Mouse (Mus musculus) gastrocnemius, adult 8-10 months (tissue): ENCODE results near the gene Tacc2. TPM values are rescaled to one million over a fixed set of nuclear protein-coding genes. Genes with fewer than 3 reads are reported as not detected.
A peak's percentile ranks its signal among the peaks of the same experiment; 100 is the strongest.
"Not testable (repeated sequence)": the region's sequence is repeated elsewhere in the genome, so short reads cannot be mapped to it uniquely, and the experiment has no call there.

Source experiments
- DNase-seq, 2 experiments: peaks; one replicate each; pipeline ENCODE4 v3.0.0; 2022; ENCODE audit warnings: low spot score in 2 of 2
- total RNA-seq, 4 experiments: library from RNA; stranded (reverse); gene quantifications; 2 replicates each; pipeline ENCODE4 v1.2.4; 2022

The Tacc2 gene
- total RNA-seq, 4 experiments from 2014 or later: 458 to 672 (median 534) TPM

DNA sequence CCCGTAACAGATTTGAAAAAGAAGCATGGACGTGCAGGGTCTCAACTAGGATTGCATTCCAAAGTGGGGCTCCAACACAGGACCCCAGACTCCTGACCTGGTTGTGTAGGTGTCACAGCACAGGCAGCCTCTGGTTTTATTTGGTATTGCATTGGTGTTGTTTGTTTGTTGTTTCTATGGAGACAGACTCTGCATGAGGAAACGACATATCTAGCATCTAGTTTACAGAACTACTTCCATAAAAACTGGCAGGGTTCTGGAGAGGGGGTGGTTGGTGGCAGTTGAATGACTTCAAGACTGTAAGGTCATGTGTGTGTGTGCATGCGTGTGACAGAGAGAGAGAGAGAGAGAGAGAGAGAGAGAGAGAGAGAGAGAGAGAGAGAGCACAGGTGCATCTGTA, 70.8 kb downstream of the Tacc2 start:
- DNase-seq: no peak

DNA sequence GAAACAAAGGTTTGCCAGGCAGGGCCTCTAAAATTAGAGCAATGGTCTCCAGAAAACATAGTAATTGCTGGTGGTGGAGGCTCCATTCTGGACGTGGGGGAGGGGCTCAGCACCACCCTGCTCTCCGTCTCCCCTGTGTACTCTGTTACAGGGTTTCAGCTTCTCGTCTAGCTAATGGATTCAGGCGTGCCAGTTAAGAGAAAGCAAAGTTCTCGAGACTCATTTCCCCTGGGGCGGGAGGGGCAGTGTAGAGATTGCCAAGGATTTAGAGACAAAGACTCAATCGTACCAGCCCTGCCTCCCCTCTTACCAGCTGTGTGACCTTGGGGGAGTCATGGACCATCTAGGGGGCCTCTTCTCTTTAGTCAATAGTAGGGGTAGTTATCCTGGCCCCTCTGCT, 72.0 kb downstream of the Tacc2 start:
- peak in 1 of 2 experiments; percentile 52 for DNase-seq

DNA sequence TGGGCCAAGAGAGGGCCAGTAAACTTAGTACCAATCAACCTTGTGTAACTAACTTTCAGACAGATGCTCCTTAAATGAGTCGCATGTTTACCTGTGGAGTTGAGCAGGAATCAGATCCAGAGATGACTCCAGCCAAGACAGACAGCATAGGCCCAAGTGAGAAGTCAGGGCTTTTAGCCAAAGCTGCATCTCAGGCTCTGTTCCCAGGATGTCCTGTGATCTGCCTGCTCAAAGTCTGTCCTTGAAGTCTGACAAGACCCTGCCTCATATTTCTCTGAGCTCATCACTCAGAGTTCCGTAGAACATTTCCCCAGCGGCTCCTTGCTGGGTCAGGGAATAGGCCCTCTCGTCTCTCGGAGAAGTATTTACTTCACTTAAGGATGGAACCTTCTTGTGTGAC, 73.4 kb downstream of the Tacc2 start:
- no peak for DNase-seq

DNA sequence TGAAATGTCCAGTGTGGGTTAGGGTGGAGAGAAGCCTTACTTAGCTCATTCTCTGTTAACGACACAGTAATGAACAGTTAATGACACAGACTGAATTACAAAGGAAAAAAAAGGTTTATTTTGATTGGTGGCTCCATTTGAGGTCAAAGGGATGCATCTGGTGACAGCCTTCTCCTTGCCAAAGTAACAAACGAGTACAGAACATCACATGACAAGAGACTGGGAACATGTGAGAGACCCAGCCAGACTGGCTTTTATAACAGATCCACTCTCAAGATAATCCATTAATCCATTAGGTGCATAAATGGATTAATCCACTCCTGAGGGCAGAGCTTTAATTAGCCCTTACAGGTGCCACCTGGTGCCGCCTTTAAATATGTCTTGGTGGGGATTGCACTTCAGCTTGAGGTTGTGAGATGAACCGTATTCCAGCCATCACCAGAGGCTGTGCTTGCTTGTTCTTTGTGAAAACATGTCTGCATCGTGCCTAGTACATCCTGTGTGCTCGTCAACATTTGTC, 75.9 kb downstream of the Tacc2 start:
- DNase-seq: no peak

DNA sequence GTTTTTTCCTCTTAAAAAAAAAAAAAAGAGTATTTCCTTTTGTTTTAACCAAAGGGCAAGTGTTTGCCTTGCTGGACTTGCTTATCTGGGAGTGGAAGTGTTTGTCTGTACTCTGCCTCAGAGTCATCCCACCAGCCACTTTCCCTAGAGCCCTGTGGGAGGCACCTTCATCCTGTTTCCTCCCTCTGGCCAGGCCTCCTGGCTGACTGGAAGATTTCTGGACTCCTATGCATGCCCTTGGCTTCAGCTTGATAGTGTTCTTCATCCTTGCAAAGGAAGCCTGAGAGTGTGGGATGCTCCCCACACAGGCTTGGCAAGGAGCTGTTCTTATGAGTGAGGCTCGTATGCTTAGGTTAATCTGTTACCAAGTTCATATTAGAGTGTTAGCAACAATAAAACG, 77.3 kb downstream of the Tacc2 start:
- DNase-seq: no peak

DNA sequence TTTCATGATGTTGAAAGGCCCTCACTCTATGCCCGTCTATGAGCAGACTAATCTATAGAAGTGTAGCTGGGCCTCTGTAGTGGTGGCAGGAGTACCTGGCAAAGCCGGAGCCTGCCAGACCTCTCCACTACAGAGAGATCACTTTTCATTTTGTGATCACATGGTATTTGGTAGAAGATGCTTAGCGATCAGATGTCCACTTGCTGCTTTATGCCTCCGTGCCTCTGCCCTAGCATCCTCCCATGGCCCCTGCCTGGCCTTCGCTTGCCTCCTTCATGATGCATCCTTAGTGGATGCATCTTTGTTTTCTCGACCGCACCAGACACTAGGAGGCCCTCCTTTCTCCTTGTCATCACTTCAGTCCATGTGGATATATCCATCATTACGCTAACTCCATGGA, 79.7 kb downstream of the Tacc2 start:
- DNase-seq: no peak

DNA sequence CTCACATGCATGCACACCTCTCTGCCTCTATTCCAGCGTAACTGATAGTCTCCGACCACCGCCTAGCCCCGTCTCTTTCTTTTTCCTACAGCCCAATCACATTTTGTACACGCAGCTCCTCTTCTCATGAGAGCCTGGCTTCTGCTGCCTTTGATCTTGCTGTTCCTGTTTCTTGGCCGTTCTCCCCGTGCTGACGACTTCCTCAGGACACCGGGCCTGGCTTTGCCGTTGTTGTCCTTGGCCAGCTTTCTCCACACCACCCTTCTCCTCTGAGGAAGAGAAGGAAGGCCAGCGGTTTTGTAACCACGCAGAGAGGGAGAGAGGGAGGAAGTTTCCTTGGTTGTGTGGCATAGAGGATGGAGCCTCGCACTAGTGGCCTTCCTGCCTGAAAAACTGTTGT, 80.5 kb downstream of the Tacc2 start:
- DNase-seq: peak; percentile 81 to 82

DNA sequence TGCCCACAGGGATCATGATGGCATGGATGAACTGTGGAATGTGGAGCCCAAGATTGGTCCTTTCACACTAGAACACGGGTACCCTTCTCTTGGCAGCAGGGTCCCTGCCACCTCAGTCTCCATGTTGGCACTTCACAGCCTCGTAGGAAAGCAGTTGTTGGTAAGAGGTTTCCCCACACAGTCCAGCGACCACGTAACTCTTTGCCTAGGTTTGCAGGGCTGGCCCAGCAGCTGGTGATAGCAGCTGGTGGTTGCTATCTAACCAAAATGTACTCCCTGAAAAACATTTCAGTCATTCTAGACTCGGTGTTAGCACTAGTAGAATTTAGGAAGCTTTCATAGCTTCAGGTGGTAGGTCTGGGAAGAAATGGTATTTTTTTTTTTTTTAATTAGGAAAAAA, 81.9 kb downstream of the Tacc2 start:
- DNase-seq: no peak

DNA sequence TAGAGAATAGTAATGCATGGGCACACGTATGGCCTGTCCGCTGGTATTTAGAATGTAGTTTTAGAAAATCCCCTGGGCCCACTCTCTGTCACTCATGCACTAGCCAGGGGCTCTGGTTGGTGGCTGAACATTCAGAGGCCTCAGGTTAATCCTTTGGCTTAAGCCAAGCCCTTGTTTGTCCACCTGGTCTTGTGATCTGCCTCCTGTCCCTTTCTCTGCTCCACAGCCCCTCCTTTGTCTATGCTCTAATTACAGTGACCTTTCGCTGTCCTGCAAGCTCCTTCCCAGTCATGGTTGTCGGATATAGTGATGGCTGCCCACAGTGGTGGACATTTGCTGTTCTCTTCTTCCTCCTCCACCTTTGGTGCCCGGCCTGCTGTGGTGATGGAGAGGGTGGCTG, 85.0 kb downstream of the Tacc2 start:
- DNase-seq: no peak

DNA sequence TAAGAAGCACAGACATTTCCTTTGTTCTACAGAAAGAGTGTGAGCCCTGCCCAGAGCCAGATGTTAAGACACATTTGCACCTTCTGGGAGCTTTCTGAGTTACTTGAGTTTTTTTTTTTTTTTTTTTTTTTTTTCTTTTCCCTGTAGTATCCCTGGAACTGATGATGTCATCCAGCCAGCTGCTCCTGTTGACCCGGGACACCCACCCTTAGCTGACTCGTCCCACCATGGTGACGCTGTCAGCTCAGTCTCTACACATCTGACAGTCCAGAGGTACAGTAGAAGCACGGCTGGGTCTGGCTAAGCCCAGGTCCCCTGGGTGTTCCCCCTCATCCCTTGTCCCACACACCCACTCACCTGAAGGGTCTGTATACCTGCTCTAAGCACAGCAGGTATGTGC, 85.6 kb downstream of the Tacc2 start:
- DNase-seq: no peak

DNA sequence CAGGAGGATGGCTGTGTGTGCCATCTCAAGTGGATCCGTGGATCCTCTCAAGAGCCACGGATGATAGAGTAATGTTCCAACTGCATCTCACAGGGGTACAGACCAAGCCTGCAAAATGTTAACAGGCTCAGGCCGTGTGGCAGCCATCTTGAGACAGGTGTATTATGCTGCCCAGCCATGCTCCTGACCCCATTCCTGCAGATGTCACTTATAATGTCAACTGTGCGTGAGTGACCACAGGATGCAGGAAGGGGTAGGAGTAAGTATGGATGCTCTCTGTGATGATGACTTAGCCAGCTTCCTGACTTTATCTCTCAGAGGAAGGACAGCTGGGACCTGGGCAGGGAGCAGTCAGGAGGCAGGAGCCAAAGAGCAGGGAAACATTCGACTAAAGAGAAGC, 86.8 kb downstream of the Tacc2 start:
- no peak for DNase-seq

DNA sequence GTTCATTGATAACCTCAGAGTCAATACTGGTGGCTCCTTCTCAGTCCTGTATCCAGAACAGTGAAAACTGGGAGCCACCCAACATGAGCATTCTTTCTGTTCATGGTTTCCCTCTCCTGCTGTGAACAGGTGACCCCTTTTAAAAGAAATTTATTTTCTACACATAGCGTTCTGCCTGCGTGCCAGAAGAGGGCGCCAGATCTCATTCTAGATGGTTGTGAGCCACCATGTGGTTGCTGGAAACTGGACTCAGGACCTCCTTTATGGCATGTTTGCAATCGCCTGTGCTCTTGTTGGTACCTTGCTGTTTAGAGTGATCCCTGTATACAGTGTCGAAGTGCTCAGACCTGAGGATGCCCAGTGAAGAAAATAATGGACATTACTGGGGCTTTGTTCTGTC, 87.4 kb downstream of the Tacc2 start:
- no peak for DNase-seq

DNA sequence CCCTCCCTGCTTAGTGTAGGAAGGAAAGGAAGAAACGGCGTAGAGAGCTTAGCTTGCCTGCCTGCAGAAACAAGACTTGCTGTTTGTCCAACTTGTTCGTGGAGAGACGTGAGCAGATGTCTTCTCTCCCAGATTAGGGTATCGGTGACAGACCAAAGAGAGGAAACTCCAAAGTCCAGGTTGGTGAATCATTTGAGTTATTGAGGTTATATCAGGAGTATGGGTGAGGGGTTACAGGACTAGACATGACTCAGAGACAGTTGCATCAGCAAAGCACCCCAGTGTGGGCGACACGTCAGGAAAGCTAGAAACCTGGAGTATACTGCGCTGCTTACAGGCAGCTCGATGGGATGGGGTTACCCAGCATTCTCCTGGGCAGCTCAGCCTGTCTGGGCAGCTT, 88.1 kb downstream of the Tacc2 start:
- DNase-seq: no peak

DNA sequence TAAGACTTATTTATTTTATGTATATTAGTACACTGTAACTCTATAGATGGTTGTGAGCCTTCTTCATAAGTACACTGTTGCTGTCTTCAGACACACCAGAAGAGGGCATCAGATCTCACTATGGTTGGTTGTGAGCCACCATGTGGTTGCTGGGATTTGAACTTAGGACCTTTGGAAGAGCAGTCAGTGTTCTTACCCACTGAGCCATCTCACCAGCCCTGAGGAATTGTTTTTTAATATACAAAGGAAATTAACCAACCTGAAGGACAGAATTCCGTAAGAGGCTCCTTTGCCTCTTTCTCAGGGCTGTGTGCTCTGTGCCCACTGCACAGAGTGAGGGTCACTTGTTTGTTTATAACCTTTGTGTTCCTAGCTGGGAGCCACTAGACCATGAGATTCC, 90.8 kb downstream of the Tacc2 start:
- not testable (repeated sequence) for DNase-seq

DNA sequence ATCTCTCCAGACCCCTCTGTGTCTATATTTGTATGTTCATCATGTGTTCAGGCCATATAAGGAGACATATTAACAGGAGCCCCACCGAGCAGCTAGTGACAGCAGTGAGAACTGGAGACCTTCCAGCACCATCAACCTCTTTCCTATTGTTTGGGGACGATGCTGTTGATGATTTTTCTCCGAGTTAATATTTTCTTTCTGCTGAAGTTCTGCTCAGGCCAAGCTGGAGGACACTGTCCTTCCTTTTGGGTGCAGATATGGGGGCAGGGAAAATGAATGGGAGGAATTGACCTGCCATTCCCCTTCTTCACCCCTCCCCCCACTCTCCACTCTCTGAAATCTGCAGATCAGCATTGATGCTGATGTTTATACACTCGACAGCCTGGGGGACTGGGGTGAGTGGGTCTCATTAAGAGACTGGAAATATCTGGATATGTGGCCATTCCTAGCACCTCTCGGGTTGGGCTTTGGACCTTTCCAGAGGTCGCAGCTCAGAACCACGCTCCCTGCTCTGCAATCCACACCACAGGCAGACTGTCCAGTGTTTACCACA, 91.6 kb downstream of the Tacc2 start:
- DNase-seq: no peak

DNA sequence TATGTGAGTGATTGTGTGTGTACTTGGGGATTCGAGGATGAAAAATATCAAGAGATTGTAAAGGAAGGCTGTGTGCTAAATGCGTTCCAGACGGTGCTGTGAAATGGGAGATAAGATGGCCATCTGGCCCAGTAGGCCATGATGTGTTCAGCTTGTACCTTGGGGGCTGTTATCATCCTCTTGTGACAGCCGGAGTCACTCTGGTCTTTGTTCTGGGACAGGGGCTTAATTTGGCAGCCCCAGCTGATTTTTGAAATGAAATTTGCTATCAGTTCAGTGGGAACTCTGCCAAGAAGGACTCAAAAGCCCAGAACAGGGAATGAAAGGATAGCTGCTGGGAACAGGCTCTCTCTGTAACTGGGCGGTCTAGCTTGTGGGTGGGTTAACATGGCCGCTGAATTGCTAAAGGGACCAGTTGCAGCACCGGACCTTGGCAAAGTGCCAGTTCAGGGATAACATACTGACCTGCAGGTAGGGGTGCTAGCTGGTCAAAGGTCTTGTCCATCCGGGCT, 92.2 kb downstream of the Tacc2 start:
- no peak for DNase-seq

DNA sequence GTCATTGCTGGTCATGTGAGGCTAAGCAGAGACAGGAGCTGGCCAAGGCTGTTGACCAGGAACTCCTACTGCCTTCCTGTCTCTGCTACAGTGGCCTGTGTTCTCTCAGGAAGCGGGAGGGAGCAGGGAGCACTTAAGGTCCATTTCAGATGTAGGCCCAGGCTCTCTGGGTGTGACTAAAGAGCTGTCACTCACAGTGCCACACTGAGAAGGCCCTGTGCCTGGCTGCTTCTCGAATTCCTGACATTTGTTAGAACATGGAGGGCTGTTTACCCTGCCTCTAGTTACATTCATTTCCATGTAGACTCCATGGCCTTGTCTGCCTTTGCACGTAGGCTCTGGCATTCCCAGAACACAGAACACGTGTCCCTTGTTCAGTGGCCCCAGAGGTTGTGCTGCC, 93.1 kb downstream of the Tacc2 start:
- DNase-seq: no peak

DNA sequence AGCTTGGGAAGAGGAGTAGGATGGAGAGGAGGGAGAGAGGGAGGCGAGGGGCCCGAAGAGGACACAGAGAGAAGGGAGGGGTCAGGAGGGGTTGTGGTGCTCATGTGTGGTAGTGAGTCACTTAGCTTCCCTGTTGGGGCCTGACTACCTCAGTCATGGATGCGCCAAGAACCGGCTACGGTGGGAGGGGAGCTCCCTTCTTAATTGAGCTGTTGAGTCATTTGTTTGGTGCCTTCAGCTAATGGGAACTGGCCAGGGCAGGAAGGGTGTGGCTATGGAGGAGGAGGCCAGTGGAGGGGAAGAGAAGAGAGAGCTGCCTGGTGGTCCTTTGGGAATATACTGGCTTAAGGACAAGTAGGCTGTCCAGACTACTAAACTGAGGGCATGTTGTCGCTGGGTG, 94.1 kb downstream of the Tacc2 start:
- DNase-seq: peak; percentile 72 to 81

DNA sequence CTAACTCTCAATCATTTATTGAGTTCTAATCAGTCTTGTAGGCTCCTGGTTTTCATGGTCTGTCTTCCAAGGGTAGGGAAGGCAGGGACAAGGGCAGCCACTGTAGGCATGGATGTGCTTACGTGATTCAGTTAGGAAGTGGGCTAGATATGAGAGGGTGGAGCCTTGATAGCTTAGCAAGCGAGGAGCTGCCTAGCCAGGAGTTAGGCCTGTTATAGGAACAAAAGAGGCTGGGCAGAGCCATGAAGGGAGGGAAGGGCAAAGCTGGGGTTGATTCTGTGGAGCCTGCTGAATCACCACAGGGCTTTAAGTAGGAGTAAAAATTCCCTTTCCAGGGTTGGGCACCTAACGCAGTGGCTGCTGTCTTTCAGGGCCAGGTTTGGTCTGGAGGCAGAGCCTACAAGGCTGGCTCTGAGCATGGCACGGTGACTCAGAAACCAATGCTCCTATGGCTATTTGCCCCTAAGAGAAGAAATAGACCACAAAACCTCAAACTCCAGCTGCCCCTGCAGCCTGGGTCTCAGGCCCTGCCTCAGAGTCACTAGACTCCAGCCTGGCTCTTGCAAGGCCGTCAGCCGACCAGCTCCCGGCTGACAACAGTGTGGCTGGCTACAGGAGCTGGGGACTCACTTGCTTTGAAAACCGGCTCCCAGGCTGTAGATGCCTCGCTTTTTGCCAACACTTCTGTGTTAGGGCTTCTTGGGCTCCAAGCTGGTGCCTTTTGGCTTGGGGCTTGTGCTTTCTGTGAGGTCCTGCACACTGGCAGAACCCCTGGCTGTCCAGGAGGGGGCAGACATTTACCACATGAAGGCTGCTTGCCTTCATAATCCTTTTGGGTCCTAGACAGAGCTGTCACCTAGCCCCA, 96.2 kb downstream of the Tacc2 start:
- DNase-seq: no peak

DNA sequence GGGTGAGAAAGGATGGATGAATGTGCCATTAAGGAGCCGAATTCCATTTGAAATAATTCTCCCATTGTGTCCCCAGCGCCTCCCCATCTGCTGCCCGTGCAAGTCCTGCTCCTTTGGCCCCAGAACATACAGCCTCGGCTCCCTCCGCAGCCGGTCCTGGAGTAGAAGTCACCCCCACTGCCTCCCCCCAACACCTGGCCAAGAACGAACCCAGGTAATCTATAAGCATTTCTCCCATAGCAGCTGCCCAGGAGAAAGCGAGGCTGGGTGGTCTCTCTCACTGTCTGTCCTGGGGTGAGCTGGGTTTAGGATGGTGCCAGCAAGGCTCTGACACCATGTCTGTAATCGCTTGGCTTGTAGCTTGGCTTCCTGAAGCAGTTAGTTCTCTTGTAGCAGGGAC, 97.3 kb downstream of the Tacc2 start:
- no peak for DNase-seq

DNA sequence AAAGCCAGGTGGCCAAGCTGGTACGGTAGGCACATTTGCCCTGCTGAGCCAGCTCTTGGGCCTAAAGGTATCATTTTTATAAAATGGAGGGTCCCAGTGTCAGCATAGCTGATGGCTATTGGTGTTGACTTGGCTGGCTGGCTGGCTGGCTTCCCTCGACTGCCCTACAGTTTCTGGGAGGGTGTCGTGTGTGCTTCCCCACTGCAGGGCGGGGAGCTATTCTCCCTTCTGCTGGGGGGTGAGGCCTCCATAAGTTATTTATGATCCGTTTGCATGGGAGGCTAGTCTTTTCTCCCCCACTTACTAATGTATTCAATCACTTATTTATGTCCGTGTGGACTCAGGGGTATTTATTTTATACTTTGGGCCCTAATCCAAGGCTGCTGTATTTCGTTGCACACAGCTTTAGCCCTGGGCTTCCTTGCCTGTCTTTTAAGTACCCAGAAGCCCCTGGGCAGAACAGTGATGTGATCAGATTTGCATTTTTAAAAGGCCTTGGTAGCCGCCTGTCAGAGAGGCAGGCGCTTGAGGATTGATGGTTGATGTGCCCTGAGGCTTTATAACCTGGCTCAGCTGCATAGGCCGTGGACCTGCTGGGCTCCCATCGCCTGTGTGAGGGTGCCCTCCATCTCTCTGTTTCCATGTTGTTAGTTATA, 99.8 kb downstream of the Tacc2 start:
- DNase-seq: no peak

DNA sequence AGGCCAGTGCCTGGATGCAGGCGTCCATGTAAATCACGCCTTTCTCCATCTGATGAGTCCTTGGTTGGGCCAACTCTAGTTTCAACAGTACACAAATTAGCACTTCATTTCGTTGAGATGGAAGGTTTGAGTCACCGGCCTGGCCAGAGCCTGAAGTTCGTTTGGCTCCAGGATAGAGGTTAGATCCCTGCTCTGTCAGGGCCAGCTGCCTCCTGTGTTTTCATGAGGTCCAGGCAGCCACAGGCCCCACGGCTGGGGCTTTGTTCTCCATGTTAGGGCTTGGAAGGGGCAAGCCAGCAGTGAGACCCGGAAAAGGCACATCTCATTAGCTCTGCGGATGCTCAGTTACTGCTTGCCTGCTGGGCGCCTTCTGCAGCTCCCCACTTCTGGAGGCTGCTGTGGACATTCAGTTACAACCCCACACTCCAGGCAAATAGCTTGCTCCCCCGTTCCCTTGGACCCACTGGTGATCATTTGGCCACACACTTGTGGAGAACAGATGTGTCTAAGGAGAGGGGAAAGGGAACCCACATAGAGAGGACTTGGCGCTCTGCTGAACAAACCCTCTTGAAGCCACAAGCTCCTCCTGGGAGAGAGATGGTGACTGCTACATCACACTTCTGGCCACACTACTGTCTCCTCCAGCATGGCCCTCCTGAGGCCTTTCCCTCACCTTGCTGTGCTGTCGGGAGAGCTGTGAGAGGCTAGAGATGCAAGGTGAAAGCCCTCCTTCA, 100.5 kb downstream of the Tacc2 start:
- peak in 1 of 2 experiments; percentile 47 for DNase-seq
